Mouse (Mus musculus) E14TG2a.4 (cell line): ENCODE results near the gene Grem1.

Experiments
- CTCF ChIP-seq: conservative IDR thresholded peaks from 2 replicates; pipeline ENCODE4 v1.5.1; 2014; ENCODE audit warnings: low read length
- NANOG ChIP-seq: IDR thresholded peaks from 2 replicates; pipeline ENCODE4 v1.6.1; 2014; ENCODE audit warnings: borderline replicate concordance, low read length, mixed read lengths
- POU5F1 ChIP-seq: IDR thresholded peaks from 2 replicates; pipeline ENCODE4 v1.6.1; 2014; ENCODE audit warnings: low read length, borderline replicate concordance

DNA sequence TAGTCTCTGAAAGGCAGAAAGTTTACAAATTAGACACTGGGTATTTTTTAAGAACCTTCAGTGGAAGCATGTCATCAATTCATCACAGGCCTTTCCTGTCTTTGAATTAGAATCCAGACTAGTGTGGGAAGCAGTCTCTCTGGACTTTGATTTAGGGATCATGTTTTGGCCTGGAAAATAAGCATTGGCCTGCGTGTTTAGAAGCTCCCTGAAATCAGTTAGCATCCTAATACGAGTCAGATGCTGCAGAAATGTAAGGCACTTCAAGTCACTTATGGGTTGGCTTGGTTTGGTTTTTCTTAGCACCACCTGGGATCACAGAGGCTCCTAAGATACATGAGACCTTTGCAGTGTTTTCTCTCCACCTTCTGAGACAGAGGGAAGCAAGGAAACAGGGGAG lies 43.6 kb downstream of the Grem1 start:
- TF ChIP-seq CTCF = no peak
- no peak for TF ChIP-seq POU5F1
- TF ChIP-seq NANOG = no peak
